7 mouse cellular contexts compared by ENCODE assay signal in genomic region chr13:109440331-109440730, GRCm38 (mm10).
DNase-seq lines count a peak whose midpoint lies in the region; ATAC-seq lines count a peak whose summit lies in the region.

No protein-coding gene starts in this region.

- H3K9me3 ChIP-seq in embryonic facial prominence, embryonic 12.5 days: no peaks in the 10 kb centered on the region
- no peaks in the 10 kb centered on the region for H3K9me3 ChIP-seq in limb, embryonic 13.5 days
- no peaks in the 10 kb centered on the region for H3K9me3 ChIP-seq in midbrain, embryonic 13.5 days

- no peaks in the 10 kb centered on the region for H3K27me3 ChIP-seq in embryonic facial prominence, embryonic 12.5 days
- H3K27me3 ChIP-seq in limb, embryonic 13.5 days: no peaks in the 10 kb centered on the region
- no peaks in the 10 kb centered on the region for H3K27me3 ChIP-seq in midbrain, embryonic 13.5 days

- peak; percentile 27 to 45 for DNase-seq in adrenal gland, postnatal 4 days (ENCODE audit: low spot score in 2 of 2)
- peak; percentile 76 to 84 for DNase-seq in heart, adult 9 months (ENCODE audit: low spot score in 2 of 2)
- peak; percentile 68 to 77 for DNase-seq in kidney, adult 8-10 months
- DNase-seq in spleen, postnatal 36 days (ENCODE audit: low spot score in 2 of 2): peak; percentile 69 to 77

- H3K4me1 ChIP-seq in embryonic facial prominence, embryonic 12.5 days: 0 out of 2 replicates have a peak, but pooled peaks cover 3% of the 10 kb centered on the region
- peaks cover 27% of the 10 kb centered on the region for H3K4me1 ChIP-seq in limb, embryonic 13.5 days
- H3K4me1 ChIP-seq in midbrain, embryonic 13.5 days (replicated peaks): peaks cover 40% of the 10 kb centered on the region

- ATAC-seq in embryonic facial prominence, embryonic 12.5 days (ENCODE audit: insufficient number of reproducible peaks, insufficient read depth, low FRiP score, low TSS enrichment): peak; percentile 64; the same call in 1 of the 2 replicates
- peak; percentile 80 for ATAC-seq in limb, embryonic 13.5 days (ENCODE audit: low FRiP score, low read depth)
- ATAC-seq in midbrain, embryonic 13.5 days: peak; percentile 81

- H3K9ac ChIP-seq in embryonic facial prominence, embryonic 12.5 days: peak overlapping the region; percentile 53; the same call in 1 of the 2 replicates
- peak overlapping the region; percentile 69 for H3K9ac ChIP-seq in limb, embryonic 13.5 days
- peak overlapping the region; percentile 75 for H3K9ac ChIP-seq in midbrain, embryonic 13.5 days (replicated peaks)

- peak overlapping the region; percentile 87 for H3K27ac ChIP-seq in embryonic facial prominence, embryonic 12.5 days
- peak overlapping the region; percentile 87 for H3K27ac ChIP-seq in limb, embryonic 13.5 days
- H3K27ac ChIP-seq in midbrain, embryonic 13.5 days: peak overlapping the region; percentile 95

- H3K4me2 ChIP-seq in embryonic facial prominence, embryonic 12.5 days (replicated peaks): peak overlapping the region; percentile 79
- peak overlapping the region; percentile 82 for H3K4me2 ChIP-seq in limb, embryonic 13.5 days (replicated peaks)
- H3K4me2 ChIP-seq in midbrain, embryonic 13.5 days (replicated peaks): peak overlapping the region; percentile 75

- H3K4me3 ChIP-seq in embryonic facial prominence, embryonic 12.5 days: peak overlapping the region; percentile 48
- H3K4me3 ChIP-seq in limb, embryonic 13.5 days: peak overlapping the region; percentile 60
- peak overlapping the region; percentile 65 for H3K4me3 ChIP-seq in midbrain, embryonic 13.5 days (replicated peaks)

- WGBS in embryonic facial prominence, embryonic 12.5 days: 2% methylated on average over 8 of the region's 8 CpGs
- WGBS in limb, embryonic 13.5 days: 0% methylated on average over 8 of the region's 8 CpGs
- WGBS in midbrain, embryonic 13.5 days: 3% methylated on average over 8 of the region's 8 CpGs

- no peaks in the 10 kb centered on the region for H3K36me3 ChIP-seq in embryonic facial prominence, embryonic 12.5 days
- H3K36me3 ChIP-seq in limb, embryonic 13.5 days: no peaks in the 10 kb centered on the region
- H3K36me3 ChIP-seq in midbrain, embryonic 13.5 days: no peaks in the 10 kb centered on the region

Comparison
In these comparisons a context has a peak if more than half of its experiments do, and no peak if none do; other contexts are left out.
1. Peak in every context shown above with its lines: DNase-seq, ATAC-seq, H3K4me3 ChIP-seq and H3K27ac ChIP-seq.